Mouse (Mus musculus) kidney, embryonic 14.5 days (tissue): ENCODE data around the gene Gbp10. TPM values are rescaled to one million over a fixed set of nuclear protein-coding genes. Genes with fewer than 3 reads are reported as not detected.
A peak's percentile ranks its signal among the peaks of the same experiment; 100 is the strongest.
"Not testable (repeated sequence)": the region's sequence is repeated elsewhere in the genome, so short reads cannot be mapped to it uniquely, and the experiment has no call there.

Experiments used
- ATAC-seq: fragments of 200-750 bp; cut with Nextera tagmentation; 2 replicates; pipeline ENCODE4 v1.8.0; 2017; ENCODE audit warnings: moderate number of reproducible peaks, mild to moderate bottlenecking, moderate TSS enrichment, moderate library complexity; ENCODE audit not compliant: low FRiP score, low TSS enrichment
- H3K27ac ChIP-seq: fragments of 300-500 bp; sonication (generic); 2 replicates; pipeline ENCODE4 v1.5.1; 2014; ENCODE audit warnings: low read depth, mild to moderate bottlenecking, low read length, moderate library complexity, mixed read lengths
- H3K27me3 ChIP-seq: fragments of 300-500 bp; sonication (generic); 2 replicates; pipeline ENCODE4 v1.6.1; 2014; ENCODE audit warnings: mild to moderate bottlenecking, low read length; ENCODE audit not compliant: control insufficient read depth, insufficient read depth
- H3K36me3 ChIP-seq: fragments of 300-500 bp; sonication (generic); 2 replicates; pipeline ENCODE4 v1.6.1; 2014; ENCODE audit warnings: low read length, mixed read lengths; ENCODE audit not compliant: control insufficient read depth, insufficient read depth
- H3K4me1 ChIP-seq: fragments of 300-500 bp; sonication (generic); 2 replicates; pipeline ENCODE4 v1.6.1; 2014; ENCODE audit warnings: low read length, mixed read lengths; ENCODE audit not compliant: control insufficient read depth, insufficient read depth
- H3K4me2 ChIP-seq: fragments of 300-500 bp; sonication (generic); replicated peaks from 2 replicates; pipeline ENCODE4 v1.6.1; 2014; ENCODE audit warnings: low read depth, mild to moderate bottlenecking, low read length
- H3K4me3 ChIP-seq: fragments of 300-500 bp; sonication (generic); 2 replicates; pipeline ENCODE4 v1.5.1; 2014; ENCODE audit warnings: mild to moderate bottlenecking, low read length
- H3K9ac ChIP-seq: fragments of 300-500 bp; sonication (generic); 2 replicates; pipeline ENCODE4 v1.6.1; 2014; ENCODE audit warnings: low read depth, mild to moderate bottlenecking, low read length, moderate library complexity
- H3K9me3 ChIP-seq: fragments of 300-500 bp; sonication (generic); 2 replicates; pipeline ENCODE4 v1.6.1; 2016; ENCODE audit warnings: low read length; ENCODE audit not compliant: control insufficient read depth
- WGBS: fragments of 180-500 bp; shearing (Covaris S2); extraction: QIAGEN DNeasy Blood & Tissue Kit; methylation state at CpG from one replicate; pipeline ENCODE4 v1.1.7; 2014; 5-methylcytosine and 5-hydroxymethylcytosine counted together
- polyA plus RNA-seq: library from polyadenylated mRNA; unstranded; fragments of >200 nt; fragmentation: Nextera tagmentation; extraction: Ambion mirVana; gene quantifications from 2 replicates; pipeline ENCODE4 v1.2.1, GENCODE M21; 2014

Gene Gbp10
- polyA plus RNA-seq, 1 experiment from 2014 or later = not detected

DNA sequence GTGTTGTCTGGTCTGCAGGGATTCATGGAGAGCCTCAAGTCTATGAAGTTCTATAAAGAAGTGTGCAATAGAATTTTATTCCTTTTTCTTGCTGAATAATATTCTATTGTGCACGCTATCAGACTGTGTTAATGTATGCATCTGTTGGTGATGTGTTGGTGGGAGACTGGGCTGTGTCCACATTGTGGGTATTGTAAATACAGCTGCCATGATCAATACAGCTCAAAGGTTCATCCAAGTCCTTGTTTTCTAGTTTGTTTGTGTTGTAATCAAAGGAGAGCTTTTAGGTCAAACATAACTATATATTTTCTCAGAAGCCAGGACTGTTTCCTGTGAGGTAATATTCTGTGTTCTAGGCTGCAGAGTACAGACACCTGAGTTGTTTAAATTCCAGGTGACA, 40.2 kb downstream of the Gbp10 start:
- H3K9ac ChIP-seq, H3K4me2 ChIP-seq, H3K9me3 ChIP-seq, H3K27ac ChIP-seq, H3K4me1 ChIP-seq, H3K4me3 ChIP-seq, H3K27me3 ChIP-seq, H3K36me3 ChIP-seq, ATAC-seq: not testable (repeated sequence)
- WGBS = 94% methylated on average over 1 of the region's 1 CpGs

GRCm38 (mm10) chr5:105197915-105198560, 41.3 kb downstream of the Gbp10 start:
- H3K9ac ChIP-seq, H3K4me2 ChIP-seq, H3K4me3 ChIP-seq, H3K9me3 ChIP-seq, H3K27ac ChIP-seq, H3K4me1 ChIP-seq, H3K36me3 ChIP-seq, H3K27me3 ChIP-seq: not testable (repeated sequence)
- ATAC-seq = peak; percentile 55; the same call in 1 of the 2 replicates

- H3K36me3 ChIP-seq = not testable (repeated sequence)
Measured at GRCm38 (mm10) chr5:105196308-105196707, 43.0 kb downstream of the Gbp10 start.

DNA sequence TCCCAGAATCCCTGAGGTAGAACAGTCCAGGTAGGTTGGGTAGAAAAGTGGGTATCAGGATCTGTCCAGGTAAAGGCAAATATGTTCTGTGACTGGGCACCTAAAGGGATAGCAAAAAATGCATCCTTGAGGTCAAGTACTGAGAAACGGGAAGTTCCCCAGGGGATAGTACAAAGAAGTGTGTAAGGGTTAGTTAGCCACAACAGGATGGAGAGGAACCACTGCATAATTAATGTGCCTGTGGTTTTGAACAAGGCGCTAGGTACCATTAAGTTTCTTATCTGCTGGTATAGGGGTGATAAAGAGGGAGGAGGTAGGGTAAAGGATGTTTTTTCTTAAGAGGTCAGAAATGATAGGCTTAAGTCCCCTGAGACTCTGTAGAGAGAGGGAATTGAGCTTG, 46.8 kb downstream of the Gbp10 start:
- ATAC-seq, H3K27ac ChIP-seq, H3K4me3 ChIP-seq, H3K4me2 ChIP-seq, H3K4me1 ChIP-seq, H3K36me3 ChIP-seq, H3K27me3 ChIP-seq, H3K9ac ChIP-seq, H3K9me3 ChIP-seq: not testable (repeated sequence)
- 90% methylated on average over 2 of the region's 2 CpGs for WGBS

More at GRCm38 (mm10) chr5:105196308-105196707, 43.0 kb downstream of the Gbp10 start:
- not testable (repeated sequence) for H3K4me2 ChIP-seq, H3K4me1 ChIP-seq, H3K9ac ChIP-seq, H3K27ac ChIP-seq, ATAC-seq, H3K9me3 ChIP-seq, H3K27me3 ChIP-seq, H3K4me3 ChIP-seq
- 82% methylated on average over 5 of the region's 5 CpGs for WGBS

GRCm38 (mm10) chr5:105181446-105181845, 57.9 kb downstream of the Gbp10 start:
- Histone ChIP-seq H3K27me3 (no peaks in the 10 kb centered on the region), H3K4me1 (no peaks in the 10 kb centered on the region), H3K9ac (no peak overlapping the region), H3K27ac (no peak overlapping the region), H3K9me3 (no peaks in the 10 kb centered on the region), H3K36me3 (no peaks in the 10 kb centered on the region), H3K4me3 (no peak overlapping the region), H3K4me2 (no peak overlapping the region)
- no peak for ATAC-seq

Other genes starting within 250 kb of the Gbp10 start
- 0.76 and 2.1 TPM in 2 replicates for gene Gbp9, start 100.0 kb downstream of the Gbp10 start, polyA plus RNA-seq
- 0.31 and 0.39 TPM in 2 replicates for gene Gbp8, start 100.0 kb downstream of the Gbp10 start, polyA plus RNA-seq
- gene Gbp4, start 99.9 kb downstream of the Gbp10 start, polyA plus RNA-seq = 0.24 and 0.31 TPM in 2 replicates
- not detected in 2 replicates for gene Gm43302, start 54.2 kb upstream of the Gbp10 start, polyA plus RNA-seq
- 0.26 and 0.27 TPM in 2 replicates for gene Gbp6, start 54.2 kb upstream of the Gbp10 start, polyA plus RNA-seq
- 8.0 and 12.1 TPM in 2 replicates for gene Lrrc8b, start 176.2 kb upstream of the Gbp10 start, polyA plus RNA-seq